Mouse (Mus musculus): ENCODE results near the gene Synj2.
"Not testable (repeated sequence)": the region's sequence is repeated elsewhere in the genome, so short reads cannot be mapped to it uniquely, and the experiment has no call there.

DNA sequence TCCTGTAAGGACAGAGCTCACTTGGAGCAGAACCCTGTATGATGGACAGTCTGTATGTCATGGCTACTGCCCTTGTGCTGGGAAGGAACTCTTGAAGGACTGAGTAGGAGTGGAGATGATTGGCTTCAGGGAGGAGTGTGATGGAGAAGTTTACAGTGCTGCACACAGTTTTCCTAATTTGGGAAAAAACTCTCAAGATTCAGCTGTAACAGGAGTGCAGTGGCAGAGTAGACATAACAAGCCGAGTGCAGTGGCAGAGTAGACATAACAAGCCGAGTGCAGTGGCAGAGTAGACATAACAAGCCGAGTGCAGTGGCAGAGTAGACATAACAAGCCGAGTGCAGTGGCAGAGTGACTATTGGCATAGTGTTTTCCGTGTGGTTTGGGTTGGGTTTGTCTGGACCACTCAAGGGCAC, 80.3 kb downstream of the Synj2 start:
- not testable (repeated sequence) for TF ChIP-seq CTCF (conservative IDR thresholded peaks at IDR 0.05; ENCODE audit: insufficient read depth, insufficient read length, low read depth, low read length); POLR2A (IDR thresholded peaks at IDR 0.05; ENCODE audit: low read depth, low read length)

Data from kidney, adult 2 months (tissue).